Mouse (Mus musculus): ENCODE results near the gene Tmcc3. TPM values are rescaled to one million over a fixed set of nuclear protein-coding genes. Genes with fewer than 3 reads are reported as not detected.

The Tmcc3 gene
- polyA plus RNA-seq, 1 experiment from 2014 or later, result 7.5 TPM

GRCm38 (mm10) chr10:94473501-94473900 is 161.8 kb downstream of the Tmcc3 start:
- no peak for ATAC-seq (ENCODE audit: low FRiP score)

GRCm38 (mm10) chr10:94474185-94474584 is 162.4 kb downstream of the Tmcc3 start:
- WGBS, result 87% methylated on average over 5 of the region's 5 CpGs
- peaks cover 3% of the 10 kb centered on the region; the same call in 1 of the 2 replicates for H3K4me1 ChIP-seq (replicated peaks)
- H3K9me3 ChIP-seq, result no peaks in the 10 kb centered on the region
- H3K9ac ChIP-seq, result no peak overlapping the region
- no peaks in the 10 kb centered on the region for H3K36me3 ChIP-seq
- H3K27ac ChIP-seq, result no peak overlapping the region
- ATAC-seq (ENCODE audit: low FRiP score), result no peak
- no peak overlapping the region for H3K4me2 ChIP-seq
- H3K27me3 ChIP-seq, result 0 out of 2 replicates have a peak, but pooled peaks cover 3% of the 10 kb centered on the region
- H3K4me3 ChIP-seq, result no peak overlapping the region

More at GRCm38 (mm10) chr10:94473501-94473900, 161.8 kb downstream of the Tmcc3 start:
- Histone ChIP-seq H3K36me3 (no peaks in the 10 kb centered on the region), H3K4me2 (no peak overlapping the region), H3K9ac (no peak overlapping the region), H3K9me3 (no peaks in the 10 kb centered on the region), H3K4me1 (replicated peaks) (peaks cover 3% of the 10 kb centered on the region; the same call in 1 of the 2 replicates), H3K27me3 (0 out of 2 replicates have a peak, but pooled peaks cover 3% of the 10 kb centered on the region), H3K27ac (no peak overlapping the region), H3K4me3 (no peak overlapping the region)
- WGBS, result 53% methylated on average over 5 of the region's 5 CpGs

GRCm38 (mm10) chr10:94477366-94478225 is 165.8 kb downstream of the Tmcc3 start:
- Histone ChIP-seq H3K9ac (no peak overlapping the region), H3K27ac (no peak overlapping the region), H3K27me3 (no peaks in the 10 kb centered on the region), H3K36me3 (no peaks in the 10 kb centered on the region), H3K9me3 (peaks cover 6% of the 10 kb centered on the region; the same call in 1 of the 2 replicates), H3K4me3 (no peak overlapping the region), H3K4me2 (no peak overlapping the region), H3K4me1 (replicated peaks) (peaks cover 3% of the 10 kb centered on the region; the same call in 1 of the 2 replicates)
- ATAC-seq (ENCODE audit: low FRiP score), result no peak
- whole genome bisulfite sequencing, result 92% methylated on average over 13 of the region's 13 CpGs

DNA sequence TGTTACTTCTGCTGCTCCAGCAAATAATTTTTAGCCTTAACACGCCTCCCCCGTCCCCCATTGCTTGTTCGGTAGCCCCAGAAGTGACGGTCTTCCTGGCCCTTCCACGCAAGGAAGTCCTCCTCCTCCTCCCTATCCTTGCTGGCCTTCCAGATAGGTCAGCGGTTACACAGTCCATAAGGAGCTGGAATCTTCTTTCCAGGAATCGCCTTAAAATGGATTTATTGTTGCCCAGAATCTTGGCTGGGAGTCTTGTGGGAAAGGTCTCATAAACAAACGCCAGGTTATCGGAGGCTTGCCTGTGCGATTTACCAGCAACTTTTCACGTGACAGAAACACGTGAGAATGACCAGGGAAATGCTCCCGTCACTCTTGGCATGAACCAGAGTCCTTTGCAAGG is 167.9 kb downstream of the Tmcc3 start:
- Histone ChIP-seq H3K4me2 (no peak overlapping the region), H3K9me3 (peaks cover 6% of the 10 kb centered on the region; the same call in 1 of the 2 replicates), H3K27me3 (no peaks in the 10 kb centered on the region), H3K36me3 (no peaks in the 10 kb centered on the region), H3K9ac (no peak overlapping the region), H3K27ac (no peak overlapping the region), H3K4me3 (no peak overlapping the region), H3K4me1 (replicated peaks) (no peaks in the 10 kb centered on the region)
- no peak for ATAC-seq (ENCODE audit: low FRiP score)
- WGBS, result 84% methylated on average over 13 of the region's 13 CpGs

GRCm38 (mm10) chr10:94480380-94481101 is 168.8 kb downstream of the Tmcc3 start:
- Histone ChIP-seq H3K36me3 (no peaks in the 10 kb centered on the region), H3K4me1 (replicated peaks) (no peaks in the 10 kb centered on the region), H3K9ac (no peak overlapping the region), H3K9me3 (peaks cover 6% of the 10 kb centered on the region; the same call in 1 of the 2 replicates), H3K4me3 (no peak overlapping the region), H3K27me3 (no peaks in the 10 kb centered on the region), H3K4me2 (no peak overlapping the region), H3K27ac (no peak overlapping the region)
- 86% methylated on average over 13 of the region's 13 CpGs for WGBS
- no peak for ATAC-seq (ENCODE audit: low FRiP score)

- H3K9ac ChIP-seq, result no peak overlapping the region
- no peak for ATAC-seq (ENCODE audit: low FRiP score)
- no peak overlapping the region for H3K4me3 ChIP-seq
- H3K27me3 ChIP-seq, result no peaks in the 10 kb centered on the region
- peaks cover 6% of the 10 kb centered on the region; the same call in 1 of the 2 replicates for H3K9me3 ChIP-seq
- H3K4me1 ChIP-seq (replicated peaks), result no peaks in the 10 kb centered on the region
- no peak overlapping the region for H3K4me2 ChIP-seq
- no peaks in the 10 kb centered on the region for H3K36me3 ChIP-seq
- no peak overlapping the region for H3K27ac ChIP-seq
Measured at GRCm38 (mm10) chr10:94481613-94482012, 169.9 kb downstream of the Tmcc3 start.

DNA sequence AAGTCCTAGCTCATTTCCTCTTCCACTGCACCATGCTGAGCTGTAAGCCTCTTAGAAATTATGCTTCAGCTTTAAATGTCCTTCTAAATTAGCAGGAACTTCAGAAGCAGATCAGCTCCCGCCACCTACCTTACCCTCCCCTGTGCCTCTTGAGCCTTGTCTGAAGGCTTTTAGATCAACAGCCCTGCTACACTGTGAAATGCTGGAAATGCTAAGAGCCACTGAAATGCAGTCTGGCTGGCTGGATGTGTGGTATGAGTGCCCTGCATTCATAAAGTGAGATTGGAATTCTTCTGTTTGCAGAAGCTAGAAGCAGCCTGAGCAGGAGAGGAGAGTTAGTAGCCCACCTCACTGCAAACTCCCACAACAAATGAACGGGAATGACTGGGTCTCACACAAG is 174.4 kb downstream of the Tmcc3 start:
- Histone ChIP-seq H3K27me3 (no peaks in the 10 kb centered on the region), H3K9ac (no peak overlapping the region), H3K4me2 (no peak overlapping the region), H3K27ac (no peak overlapping the region), H3K4me3 (no peak overlapping the region), H3K4me1 (replicated peaks) (no peaks in the 10 kb centered on the region), H3K36me3 (no peaks in the 10 kb centered on the region), H3K9me3 (peaks cover 6% of the 10 kb centered on the region; the same call in 1 of the 2 replicates)
- ATAC-seq (ENCODE audit: low FRiP score), result no peak
- 83% methylated on average over 2 of the region's 2 CpGs for WGBS

- no peak overlapping the region for H3K4me3 ChIP-seq
- no peak overlapping the region for H3K27ac ChIP-seq
- no peak overlapping the region for H3K9ac ChIP-seq
- H3K4me2 ChIP-seq, result no peak overlapping the region
- no peaks in the 10 kb centered on the region for H3K36me3 ChIP-seq
- H3K4me1 ChIP-seq (replicated peaks), result peaks cover 6% of the 10 kb centered on the region
- H3K27me3 ChIP-seq, result no peaks in the 10 kb centered on the region
- WGBS, result 90% methylated on average over 4 of the region's 4 CpGs
- ATAC-seq (ENCODE audit: low FRiP score), result no peak
- no peaks in the 10 kb centered on the region for H3K9me3 ChIP-seq
Measured at GRCm38 (mm10) chr10:94489509-94489908, 177.8 kb downstream of the Tmcc3 start.

- H3K27me3 ChIP-seq, result no peaks in the 10 kb centered on the region
- no peak overlapping the region for H3K4me3 ChIP-seq
- no peak overlapping the region for H3K4me2 ChIP-seq
- no peaks in the 10 kb centered on the region for H3K9me3 ChIP-seq
- H3K27ac ChIP-seq, result no peak overlapping the region
- H3K4me1 ChIP-seq (replicated peaks), result peaks cover 14% of the 10 kb centered on the region
- H3K36me3 ChIP-seq, result no peaks in the 10 kb centered on the region
- H3K9ac ChIP-seq, result no peak overlapping the region
- no peak for ATAC-seq (ENCODE audit: low FRiP score)
- 88% methylated on average over 3 of the region's 3 CpGs for WGBS
Measured at GRCm38 (mm10) chr10:94491006-94491405, 179.3 kb downstream of the Tmcc3 start.

- Histone ChIP-seq H3K36me3 (no peaks in the 10 kb centered on the region), H3K9me3 (no peaks in the 10 kb centered on the region), H3K4me3 (no peak overlapping the region), H3K27ac (peak overlapping the region; percentile 69), H3K9ac (peak overlapping the region; percentile 39), H3K4me2 (peak overlapping the region; percentile 16; the same call in 1 of the 2 replicates), H3K27me3 (no peaks in the 10 kb centered on the region), H3K4me1 (replicated peaks) (peaks cover 31% of the 10 kb centered on the region)
- WGBS, result 28% methylated on average over 8 of the region's 8 CpGs
- ATAC-seq (ENCODE audit: low FRiP score), result peak; percentile 82
Measured at GRCm38 (mm10) chr10:94494403-94494846, 182.7 kb downstream of the Tmcc3 start.

GRCm38 (mm10) chr10:94495496-94496235 is 183.9 kb downstream of the Tmcc3 start:
- no peaks in the 10 kb centered on the region for H3K27me3 ChIP-seq
- H3K4me1 ChIP-seq (replicated peaks), result peaks cover 42% of the 10 kb centered on the region
- WGBS, result 80% methylated on average over 7 of the region's 7 CpGs
- H3K9me3 ChIP-seq, result no peaks in the 10 kb centered on the region
- peak overlapping the region; percentile 69; the same call in 1 of the 2 replicates for H3K27ac ChIP-seq
- H3K9ac ChIP-seq, result no peak overlapping the region
- ATAC-seq (ENCODE audit: low FRiP score), result no peak
- no peak overlapping the region for H3K4me2 ChIP-seq
- no peaks in the 10 kb centered on the region for H3K36me3 ChIP-seq
- no peak overlapping the region for H3K4me3 ChIP-seq

Measured in hindbrain, embryonic 13.5 days (tissue).